Mouse (Mus musculus): ENCODE data around the gene Szt2.

The Szt2 gene

GRCm38 (mm10) chr4:118409142-118409900 is at the start of gene Szt2, which contains the start of gene Med8:
Gene Szt2, minus strand, starts transcription at chr4:118409273.
Gene Med8, plus strand, starts transcription at chr4:118409337.
- DNase-seq (ENCODE audit: low spot score in 2 of 2): peak; percentile 77 to 93

GRCm38 (mm10) chr4:118457345-118457975 is 48.4 kb upstream of the Szt2 start, which contains the start of gene Mpl:
Gene Mpl, minus strand, starts transcription at chr4:118457513.
- DNase-seq (ENCODE audit: low spot score in 2 of 2): no peak

GRCm38 (mm10) chr4:118446415-118447153 is 37.5 kb upstream of the Szt2 start:
- no peak for DNase-seq (ENCODE audit: low spot score in 2 of 2)

DNA sequence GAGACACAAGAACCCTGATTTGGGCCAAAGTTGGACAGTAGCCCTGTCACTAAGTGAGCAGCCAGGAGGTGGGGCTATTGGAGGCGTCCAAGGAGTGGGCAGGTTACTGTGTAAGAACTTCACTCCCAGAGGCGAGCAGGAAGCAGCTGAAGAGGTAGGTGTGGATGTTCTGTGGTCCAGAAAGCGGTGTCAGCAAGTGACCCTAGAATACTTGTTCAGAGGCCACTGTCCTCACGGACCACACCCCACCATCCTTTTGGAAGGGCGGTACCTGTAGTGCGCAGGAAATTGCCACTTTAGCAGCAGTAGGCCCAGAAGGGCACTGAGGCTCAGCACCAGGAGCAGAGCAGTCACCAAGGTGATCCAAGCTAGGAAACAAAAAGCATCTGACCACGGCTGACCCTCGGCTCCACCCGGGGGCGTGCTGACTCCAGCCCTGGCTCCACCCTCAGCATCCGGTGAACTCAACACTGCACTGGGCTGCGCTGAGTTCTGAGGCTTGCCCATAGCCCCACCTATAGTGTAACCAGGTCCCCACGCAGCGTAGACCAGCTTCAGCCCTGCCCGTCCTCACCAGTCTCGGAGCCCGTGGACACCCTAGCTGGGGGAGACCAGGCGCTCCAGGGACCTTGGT is 36.8 kb upstream of the Szt2 start:
- no peak for DNase-seq (ENCODE audit: low spot score in 2 of 2)

DNA sequence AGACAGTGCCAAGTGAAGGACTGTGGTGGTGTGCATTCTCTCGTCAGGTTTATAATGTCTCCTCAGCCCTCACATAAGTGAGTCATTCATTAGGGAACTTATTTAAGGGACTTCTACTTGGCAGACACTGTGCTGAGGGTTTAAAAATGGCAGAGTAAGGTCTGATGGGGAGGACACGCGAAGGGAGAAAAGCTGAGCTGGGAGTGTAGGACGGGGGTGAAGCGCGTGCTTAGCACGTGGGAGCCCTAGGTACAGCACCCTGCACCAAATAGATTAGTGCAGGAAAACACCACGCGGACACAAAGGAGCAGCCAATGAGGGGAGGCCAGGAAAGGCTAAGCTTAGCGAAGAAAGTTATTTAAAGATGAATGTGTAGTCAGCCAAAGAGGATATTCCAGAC is 36.0 kb upstream of the Szt2 start:
- DNase-seq (ENCODE audit: low spot score in 2 of 2): peak in 1 of 2 experiments; percentile 53

DNA sequence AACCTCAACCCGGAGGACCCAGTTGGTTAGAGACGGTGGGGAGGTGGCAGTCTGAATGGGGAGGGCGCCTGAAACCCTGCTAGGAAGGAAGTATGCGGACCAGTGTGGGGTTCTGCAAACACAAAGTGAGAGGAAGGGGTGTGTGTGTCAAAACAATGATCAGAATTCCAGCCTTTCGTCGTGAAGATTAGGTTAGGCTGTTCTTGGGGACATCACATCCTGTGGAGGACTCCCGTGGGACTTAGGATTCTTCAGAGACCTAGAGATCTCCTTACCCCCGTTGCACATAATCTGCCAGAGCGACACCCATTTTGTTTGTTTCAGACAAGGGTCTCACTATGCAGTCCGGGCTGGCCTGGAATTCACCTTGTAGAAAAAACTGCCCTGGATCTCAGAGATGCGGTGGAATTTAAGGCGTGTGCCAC is 28.8 kb upstream of the Szt2 start:
- DNase-seq (ENCODE audit: low spot score in 2 of 2): no peak

DNA sequence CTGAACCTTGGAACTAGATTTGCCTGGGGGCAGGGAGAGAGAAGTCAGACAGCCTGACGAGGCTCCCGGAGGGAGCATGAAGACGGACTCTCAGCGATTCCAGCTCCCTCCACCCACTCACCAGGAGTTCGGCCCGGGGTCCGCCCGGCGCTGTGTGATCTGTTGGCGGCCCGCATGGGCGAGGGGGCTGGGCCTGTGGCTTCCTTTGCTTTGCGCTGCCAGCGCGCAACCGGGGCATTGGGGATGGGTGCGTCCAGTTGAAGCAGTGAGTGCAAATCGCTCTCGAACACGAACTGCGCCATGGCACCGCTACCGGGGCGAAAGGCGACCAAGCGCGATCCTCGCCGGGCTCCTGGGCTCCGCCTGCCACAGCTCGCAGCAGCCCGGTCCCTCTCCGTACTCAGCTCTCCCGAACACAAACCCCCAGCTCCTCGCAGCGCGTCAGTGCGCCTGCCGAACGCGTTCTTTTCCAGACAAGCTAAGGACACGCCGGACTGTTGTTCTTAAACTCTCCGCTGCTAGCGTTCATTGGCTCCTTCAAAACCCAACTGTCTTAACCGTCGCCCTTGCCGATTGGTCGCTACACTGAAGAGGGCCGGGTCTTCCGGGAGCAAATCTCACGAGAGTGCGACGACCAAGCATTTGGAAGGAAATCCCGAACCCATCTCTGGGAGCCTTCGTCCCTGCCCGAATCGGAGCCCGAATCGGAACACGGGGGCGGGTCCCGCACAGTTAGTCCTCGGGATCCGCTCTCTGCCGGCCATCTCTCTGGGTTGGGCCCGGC is 27.9 kb upstream of the Szt2 start, which contains the start of gene Cdc20:
Gene Cdc20, minus strand, starts transcription at position 533 of the 784 bp plus-strand sequence.
- peak; percentile 84 to 91 for DNase-seq (ENCODE audit: low spot score in 2 of 2)

DNA sequence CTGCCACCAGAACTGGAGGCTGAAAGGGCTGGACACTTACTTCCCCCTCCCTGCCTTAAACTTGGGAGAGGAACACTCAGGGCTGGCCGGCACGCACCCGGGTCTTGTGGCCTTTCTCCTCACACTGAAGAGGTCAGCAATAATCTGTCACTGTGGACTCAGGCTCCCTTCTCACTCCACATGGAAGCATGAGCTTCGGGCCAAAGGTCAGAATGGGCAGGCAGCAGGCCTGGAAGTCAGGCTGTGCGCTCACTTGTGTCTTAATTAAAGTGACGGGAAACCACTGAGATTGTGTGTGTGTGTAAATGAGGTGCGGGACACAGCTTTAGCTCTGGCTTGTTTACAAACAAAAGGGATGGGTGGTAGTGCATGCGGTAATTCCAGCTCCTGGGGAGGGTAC is 23.3 kb upstream of the Szt2 start:
- DNase-seq (ENCODE audit: low spot score in 2 of 2): no peak

GRCm38 (mm10) chr4:118429215-118429895 is 20.3 kb upstream of the Szt2 start:
- no peak for DNase-seq (ENCODE audit: low spot score in 2 of 2)

GRCm38 (mm10) chr4:118428531-118429214 is 19.6 kb upstream of the Szt2 start:
- no peak for DNase-seq (ENCODE audit: low spot score in 2 of 2)

- DNase-seq (ENCODE audit: low spot score in 2 of 2): peak in 1 of 2 experiments; percentile 78
Measured at GRCm38 (mm10) chr4:118427768-118428451, 18.8 kb upstream of the Szt2 start, which contains the start of gene Elovl1. Gene Elovl1, plus strand, starts transcription at chr4:118428093.

DNA sequence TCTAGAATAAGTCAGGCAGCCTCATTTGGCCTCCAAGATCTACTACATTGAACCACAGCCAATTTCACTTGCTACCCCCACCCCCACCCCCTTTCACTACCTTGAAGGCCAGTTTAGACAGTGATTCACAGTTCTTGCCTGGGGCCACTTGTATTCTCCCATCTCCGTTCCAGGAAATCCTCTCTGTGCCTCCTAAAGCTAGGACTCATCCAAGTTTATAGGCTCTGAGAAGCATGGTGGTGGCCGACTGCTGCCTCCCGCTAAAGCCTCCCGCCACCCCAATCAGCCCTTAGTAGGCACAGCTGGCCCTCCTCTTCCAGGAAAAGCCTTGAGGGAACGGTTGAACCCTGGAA is 18.3 kb upstream of the Szt2 start:
- DNase-seq (ENCODE audit: low spot score in 2 of 2): no peak

- no peak for DNase-seq (ENCODE audit: low spot score in 2 of 2)
Measured at GRCm38 (mm10) chr4:118425374-118425773, 16.3 kb upstream of the Szt2 start.

DNA sequence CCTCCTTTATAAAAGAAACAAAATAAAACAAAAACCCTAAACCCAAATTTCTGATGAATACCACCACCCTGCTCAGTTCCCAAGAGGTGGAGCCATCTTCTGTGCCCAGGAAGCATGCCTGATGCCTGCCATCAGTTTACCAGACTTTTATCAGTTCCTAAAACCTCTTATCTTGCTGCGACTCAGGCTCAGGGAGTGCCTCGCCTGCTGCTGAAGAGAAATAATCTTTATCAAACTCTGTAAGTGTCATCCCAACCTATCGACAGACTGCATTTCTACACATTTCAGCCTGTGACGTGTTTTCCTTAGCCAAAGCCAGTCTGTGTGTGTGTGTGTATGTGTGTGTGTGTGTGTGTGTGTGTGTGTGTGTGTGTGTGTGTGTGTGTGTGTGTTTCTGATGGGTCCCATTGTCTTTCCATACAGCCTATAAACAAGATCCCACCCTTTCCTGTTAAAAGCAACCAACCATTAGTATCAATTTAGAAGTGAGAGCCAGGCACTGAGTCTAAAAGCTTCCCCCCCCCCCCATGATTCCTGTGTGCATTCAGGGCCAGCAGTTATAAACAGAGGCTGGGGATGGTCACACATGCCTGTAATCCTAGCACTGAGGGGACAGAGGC is 15.6 kb upstream of the Szt2 start:
- no peak for DNase-seq (ENCODE audit: low spot score in 2 of 2)

- no peak for DNase-seq (ENCODE audit: low spot score in 2 of 2)
Measured at GRCm38 (mm10) chr4:118421384-118421783, 12.3 kb upstream of the Szt2 start.

DNA sequence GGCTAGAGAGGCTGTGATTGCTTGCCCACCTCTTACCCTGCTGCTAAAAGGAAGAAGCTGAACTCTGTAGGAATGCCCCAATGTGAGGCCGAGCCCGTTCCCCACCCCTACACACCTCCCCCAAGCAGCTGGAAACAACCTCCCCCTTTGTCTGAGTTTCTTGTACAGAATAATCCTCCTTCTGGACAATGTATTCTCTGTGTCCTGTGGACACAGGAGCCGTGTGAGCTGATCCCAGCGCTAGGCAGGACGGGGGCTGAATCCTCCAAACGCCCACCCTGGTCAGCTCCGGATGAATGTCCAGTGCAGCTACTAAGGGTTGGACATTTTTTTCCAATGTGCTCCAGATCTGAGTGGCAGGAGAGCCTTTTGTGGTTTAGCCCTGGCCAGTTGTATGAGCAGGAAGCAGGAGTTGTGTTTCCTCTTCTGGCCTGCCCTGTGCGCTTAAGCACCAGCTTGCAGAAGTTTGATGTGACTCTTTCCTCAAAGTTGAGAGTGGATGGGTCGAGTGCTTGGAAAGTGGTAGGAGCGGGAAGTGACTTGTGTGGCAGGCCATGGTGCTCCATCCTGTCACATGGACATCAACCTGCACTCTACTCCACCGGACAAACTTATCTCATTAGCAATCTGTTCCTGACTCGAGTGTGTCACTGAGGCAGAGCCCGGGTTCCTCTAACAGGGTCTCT is 8.2 kb upstream of the Szt2 start:
- DNase-seq (ENCODE audit: low spot score in 2 of 2): no peak

- peak; percentile 39 to 52 for DNase-seq (ENCODE audit: low spot score in 2 of 2)
Measured at GRCm38 (mm10) chr4:118416329-118416728, 7.3 kb upstream of the Szt2 start.

DNA sequence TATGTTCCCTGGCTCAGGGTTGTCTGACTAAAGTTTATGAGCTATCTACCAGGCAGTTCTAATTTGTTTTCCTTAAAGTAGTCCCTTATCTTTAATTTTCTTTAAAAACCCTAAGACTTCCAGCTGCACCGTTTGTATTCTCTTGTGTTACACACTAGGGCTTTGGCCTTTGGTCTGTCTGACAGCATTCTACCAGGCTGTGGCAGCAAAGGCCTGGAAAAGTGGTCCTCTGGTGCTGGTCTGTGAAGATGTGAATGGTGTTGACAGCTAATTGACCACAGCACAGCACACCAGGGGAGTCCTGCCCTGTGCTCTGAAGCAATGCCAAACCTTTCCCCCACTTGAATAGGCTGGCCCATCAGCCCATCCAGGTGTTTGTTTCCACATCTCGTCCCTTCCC is 6.7 kb upstream of the Szt2 start:
- no peak for DNase-seq (ENCODE audit: low spot score in 2 of 2)
